Mouse (Mus musculus): ENCODE measurements around the gene Socs1. TPM values are rescaled to one million over a fixed set of nuclear protein-coding genes. Genes with fewer than 3 reads are reported as not detected.

Socs1 gene
- polyA plus RNA-seq, 1 experiment from 2014 or later: 1.6 TPM

GRCm38 (mm10) chr16:10741082-10741481 lies 44.3 kb downstream of the Socs1 start:
- H3K27ac ChIP-seq (ENCODE audit: low read depth): 0 out of 2 replicates have a peak overlapping the region, but pooled peaks have one; percentile 16
- no peak overlapping the region for H3K9ac ChIP-seq (replicated peaks)
- H3K9me3 ChIP-seq (ENCODE audit: low read length): no peaks in the 10 kb centered on the region
- no peak overlapping the region for H3K4me2 ChIP-seq (ENCODE audit: low read depth, low read length)
- DNase-seq (no peak), ATAC-seq (peak; percentile 78)
- no peak overlapping the region for H3K4me3 ChIP-seq (ENCODE audit: low read depth, low read length)
- 71% methylated on average over 2 of the region's 2 CpGs for WGBS (ENCODE audit: insufficient replicate concordance)
- no peaks in the 10 kb centered on the region for H3K36me3 ChIP-seq (replicated peaks; ENCODE audit: insufficient read depth, low read length)
- peaks cover 6% of the 10 kb centered on the region; the same call in 1 of the 2 replicates for H3K4me1 ChIP-seq (ENCODE audit: insufficient read depth)
- TF ChIP-seq CTCF (IDR thresholded peaks at IDR 0.05; ENCODE audit: low read depth) (no peak), EP300 (IDR thresholded peaks at IDR 0.05; ENCODE audit: low read depth) (no peak)
- H3K27me3 ChIP-seq (ENCODE audit: insufficient read depth, low read length): no peaks in the 10 kb centered on the region

DNA sequence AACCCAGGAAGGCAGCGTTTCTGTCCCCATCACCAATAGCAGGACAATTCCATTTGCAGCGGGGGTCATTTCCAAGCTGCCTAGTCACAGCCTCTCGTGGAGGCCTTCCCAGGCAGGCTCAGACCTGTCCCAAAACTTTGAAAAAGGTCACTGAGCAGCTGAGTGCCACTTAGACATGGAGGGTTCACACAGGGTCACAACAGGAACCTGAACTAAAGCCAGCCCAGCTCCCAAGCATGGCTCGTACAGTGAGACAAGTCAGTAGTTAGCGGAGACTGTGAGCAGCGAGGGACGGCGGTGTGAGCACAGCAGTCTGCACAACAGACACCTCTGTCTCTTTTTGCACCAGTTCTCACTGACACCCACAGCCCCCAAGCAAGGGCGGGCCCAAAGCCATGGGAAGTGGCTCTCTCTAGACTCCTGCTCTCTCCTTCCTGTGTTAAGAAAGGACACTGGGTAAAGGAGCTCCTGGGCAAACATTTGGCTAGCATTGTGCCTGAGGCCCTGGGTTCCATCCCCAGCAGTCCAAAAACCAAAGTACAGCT lies 45.4 kb downstream of the Socs1 start:
- Histone ChIP-seq H3K9ac (replicated peaks) (no peak overlapping the region), H3K36me3 (replicated peaks; ENCODE audit: insufficient read depth, low read length) (no peaks in the 10 kb centered on the region), H3K4me3 (ENCODE audit: low read depth, low read length) (no peak overlapping the region), H3K4me1 (ENCODE audit: insufficient read depth) (peaks cover 6% of the 10 kb centered on the region; the same call in 1 of the 2 replicates), H3K9me3 (ENCODE audit: low read length) (no peaks in the 10 kb centered on the region), H3K27me3 (ENCODE audit: insufficient read depth, low read length) (no peaks in the 10 kb centered on the region), H3K27ac (ENCODE audit: low read depth) (no peak overlapping the region), H3K4me2 (ENCODE audit: low read depth, low read length) (no peak overlapping the region)
- WGBS (ENCODE audit: insufficient replicate concordance): 71% methylated on average over 9 of the region's 9 CpGs
- no peak for ATAC-seq
- TF ChIP-seq CTCF (IDR thresholded peaks at IDR 0.05; ENCODE audit: low read depth): no peak
- TF ChIP-seq EP300 (IDR thresholded peaks at IDR 0.05; ENCODE audit: low read depth): no peak
- DNase-seq: no peak

DNA sequence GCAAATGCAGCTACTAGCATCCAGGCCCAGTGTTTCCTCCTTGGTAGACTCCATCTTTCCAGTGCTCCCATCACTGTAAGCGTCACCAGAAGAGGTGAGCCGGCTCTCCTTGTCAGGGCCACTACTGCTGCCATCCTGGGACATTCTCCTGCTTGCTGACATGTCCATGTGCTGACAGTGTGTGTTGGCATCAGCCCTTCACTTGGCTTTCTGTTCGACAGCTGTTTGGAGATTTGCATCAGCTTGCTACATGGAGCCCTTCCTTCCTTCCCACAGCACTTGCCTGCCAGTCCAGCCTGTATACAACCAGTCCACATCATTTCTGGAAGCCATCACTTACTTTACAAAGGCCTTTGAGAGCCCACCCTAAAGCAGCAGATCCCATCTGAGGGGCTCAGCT lies 46.5 kb downstream of the Socs1 start:
- Histone ChIP-seq H3K4me3 (ENCODE audit: low read depth, low read length) (no peak overlapping the region), H3K4me1 (ENCODE audit: insufficient read depth) (peaks cover 6% of the 10 kb centered on the region; the same call in 1 of the 2 replicates), H3K27ac (ENCODE audit: low read depth) (peak overlapping the region; percentile 62; the same call in 1 of the 2 replicates), H3K9me3 (ENCODE audit: low read length) (no peaks in the 10 kb centered on the region), H3K27me3 (ENCODE audit: insufficient read depth, low read length) (no peaks in the 10 kb centered on the region), H3K4me2 (ENCODE audit: low read depth, low read length) (no peak overlapping the region), H3K36me3 (replicated peaks; ENCODE audit: insufficient read depth, low read length) (no peaks in the 10 kb centered on the region), H3K9ac (replicated peaks) (no peak overlapping the region)
- DNase-seq (no peak), ATAC-seq (no peak)
- no peak for TF ChIP-seq EP300 (IDR thresholded peaks at IDR 0.05; ENCODE audit: low read depth)
- TF ChIP-seq CTCF (IDR thresholded peaks at IDR 0.05; ENCODE audit: low read depth): no peak
- 74% methylated on average over 3 of the region's 3 CpGs for WGBS (ENCODE audit: insufficient replicate concordance)

DNA sequence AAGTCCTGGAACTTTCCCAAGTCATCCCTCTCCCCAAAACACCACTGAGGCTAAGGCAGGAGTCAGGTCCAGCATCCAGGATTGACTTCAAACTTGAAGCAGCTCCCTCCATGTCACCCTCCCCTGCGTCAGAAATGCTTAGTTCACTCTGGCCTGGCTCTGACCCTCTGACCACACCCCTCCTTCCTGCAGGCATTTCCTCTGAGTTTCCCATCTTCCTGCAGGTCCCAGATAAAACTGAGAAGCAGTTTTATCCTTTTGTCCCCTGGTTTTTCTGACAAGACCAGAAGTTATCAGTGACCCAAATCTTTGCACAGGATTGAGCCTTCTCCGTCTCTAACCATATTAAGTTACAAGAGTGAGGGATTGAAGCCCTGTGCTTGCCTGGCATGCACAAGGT lies 47.8 kb downstream of the Socs1 start:
- ATAC-seq (peak; percentile 42; the same call in 1 of the 2 replicates), DNase-seq (no peak)
- H3K4me2 ChIP-seq (ENCODE audit: low read depth, low read length): no peak overlapping the region
- H3K27ac ChIP-seq (ENCODE audit: low read depth): peak overlapping the region; percentile 62
- no peaks in the 10 kb centered on the region for H3K9me3 ChIP-seq (ENCODE audit: low read length)
- H3K9ac ChIP-seq (replicated peaks): no peak overlapping the region
- TF ChIP-seq EP300 (IDR thresholded peaks at IDR 0.05; ENCODE audit: low read depth): peak; percentile 68
- no peak for TF ChIP-seq CTCF (IDR thresholded peaks at IDR 0.05; ENCODE audit: low read depth)
- H3K36me3 ChIP-seq (replicated peaks; ENCODE audit: insufficient read depth, low read length): no peaks in the 10 kb centered on the region
- H3K27me3 ChIP-seq (ENCODE audit: insufficient read depth, low read length): no peaks in the 10 kb centered on the region
- peaks cover 12% of the 10 kb centered on the region for H3K4me1 ChIP-seq (ENCODE audit: insufficient read depth)
- H3K4me3 ChIP-seq (ENCODE audit: low read depth, low read length): no peak overlapping the region
- 43% methylated on average over 2 of the region's 2 CpGs for WGBS (ENCODE audit: insufficient replicate concordance)

GRCm38 (mm10) chr16:10736364-10736763 lies 49.0 kb downstream of the Socs1 start:
- DNase-seq: no peak
- no peak overlapping the region for H3K4me2 ChIP-seq (ENCODE audit: low read depth, low read length)
- H3K27ac ChIP-seq (ENCODE audit: low read depth): no peak overlapping the region
- TF ChIP-seq EP300 (IDR thresholded peaks at IDR 0.05; ENCODE audit: low read depth) (no peak), CTCF (IDR thresholded peaks at IDR 0.05; ENCODE audit: low read depth) (no peak)
- ATAC-seq: no peak
- H3K4me3 ChIP-seq (ENCODE audit: low read depth, low read length): no peak overlapping the region
- no peaks in the 10 kb centered on the region for H3K36me3 ChIP-seq (replicated peaks; ENCODE audit: insufficient read depth, low read length)
- peaks cover 24% of the 10 kb centered on the region for H3K4me1 ChIP-seq (ENCODE audit: insufficient read depth)
- no peaks in the 10 kb centered on the region for H3K9me3 ChIP-seq (ENCODE audit: low read length)
- H3K9ac ChIP-seq (replicated peaks): no peak overlapping the region
- no peaks in the 10 kb centered on the region for H3K27me3 ChIP-seq (ENCODE audit: insufficient read depth, low read length)
- 59% methylated on average over 10 of the region's 10 CpGs for WGBS (ENCODE audit: insufficient replicate concordance)

GRCm38 (mm10) chr16:10735781-10736180 lies 49.6 kb downstream of the Socs1 start:
- H3K27me3 ChIP-seq (ENCODE audit: insufficient read depth, low read length): no peaks in the 10 kb centered on the region
- H3K4me2 ChIP-seq (ENCODE audit: low read depth, low read length): no peak overlapping the region
- peaks cover 26% of the 10 kb centered on the region for H3K4me1 ChIP-seq (ENCODE audit: insufficient read depth)
- no peak overlapping the region for H3K9ac ChIP-seq (replicated peaks)
- H3K27ac ChIP-seq (ENCODE audit: low read depth): no peak overlapping the region
- TF ChIP-seq EP300 (IDR thresholded peaks at IDR 0.05; ENCODE audit: low read depth) (no peak), CTCF (IDR thresholded peaks at IDR 0.05; ENCODE audit: low read depth) (no peak)
- no peaks in the 10 kb centered on the region for H3K36me3 ChIP-seq (replicated peaks; ENCODE audit: insufficient read depth, low read length)
- DNase-seq (no peak), ATAC-seq (no peak)
- no peaks in the 10 kb centered on the region for H3K9me3 ChIP-seq (ENCODE audit: low read length)
- 60% methylated on average over 2 of the region's 2 CpGs for WGBS (ENCODE audit: insufficient replicate concordance)
- no peak overlapping the region for H3K4me3 ChIP-seq (ENCODE audit: low read depth, low read length)

All from liver, postnatal 0 days (tissue).